Mouse (Mus musculus) kidney, adult 11 months (tissue): ENCODE results near the gene Bend5.

Source experiments
- DNase-seq: peaks from one replicate; pipeline ENCODE4 v3.0.0; 2022

The Bend5 gene

DNA sequence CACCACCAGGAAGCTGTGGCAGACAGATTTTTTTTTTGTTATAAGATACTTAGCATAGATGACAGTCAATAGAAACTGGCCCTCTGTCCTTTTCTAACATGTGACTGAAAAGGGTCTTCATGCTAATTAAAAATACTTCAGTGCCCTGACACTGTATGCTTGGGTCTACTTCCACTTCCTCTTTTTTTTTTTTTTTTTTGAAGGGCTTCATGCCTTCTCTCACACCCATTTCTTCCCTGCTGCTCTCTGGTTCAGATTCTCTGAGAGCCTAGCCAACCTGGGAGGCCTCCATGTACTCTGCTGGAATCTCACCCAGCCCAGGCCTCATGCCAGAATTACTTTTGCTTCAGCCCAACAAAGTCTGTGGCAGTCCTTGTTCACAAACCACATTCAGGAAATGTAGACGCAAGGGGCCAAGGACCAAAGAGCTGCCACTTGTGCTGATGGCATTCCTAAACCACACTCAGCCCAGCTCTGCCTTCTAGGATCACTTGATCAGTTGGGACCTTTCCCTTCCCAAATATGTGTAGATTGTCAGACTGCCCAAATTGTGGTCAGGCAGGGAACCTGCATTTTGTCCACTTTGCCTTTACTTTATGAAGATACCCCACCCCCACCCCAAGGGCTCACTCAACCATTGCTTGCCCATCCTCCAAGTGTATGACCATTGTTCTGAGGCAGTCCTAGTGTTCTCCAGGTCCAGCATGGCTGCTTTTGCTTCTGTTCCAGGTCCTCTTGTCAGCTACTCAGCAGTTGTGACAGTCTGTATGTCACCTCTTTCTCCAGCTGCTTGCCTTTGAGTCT lies 27.8 kb downstream of the Bend5 start:
- peak; percentile 18 for DNase-seq

DNA sequence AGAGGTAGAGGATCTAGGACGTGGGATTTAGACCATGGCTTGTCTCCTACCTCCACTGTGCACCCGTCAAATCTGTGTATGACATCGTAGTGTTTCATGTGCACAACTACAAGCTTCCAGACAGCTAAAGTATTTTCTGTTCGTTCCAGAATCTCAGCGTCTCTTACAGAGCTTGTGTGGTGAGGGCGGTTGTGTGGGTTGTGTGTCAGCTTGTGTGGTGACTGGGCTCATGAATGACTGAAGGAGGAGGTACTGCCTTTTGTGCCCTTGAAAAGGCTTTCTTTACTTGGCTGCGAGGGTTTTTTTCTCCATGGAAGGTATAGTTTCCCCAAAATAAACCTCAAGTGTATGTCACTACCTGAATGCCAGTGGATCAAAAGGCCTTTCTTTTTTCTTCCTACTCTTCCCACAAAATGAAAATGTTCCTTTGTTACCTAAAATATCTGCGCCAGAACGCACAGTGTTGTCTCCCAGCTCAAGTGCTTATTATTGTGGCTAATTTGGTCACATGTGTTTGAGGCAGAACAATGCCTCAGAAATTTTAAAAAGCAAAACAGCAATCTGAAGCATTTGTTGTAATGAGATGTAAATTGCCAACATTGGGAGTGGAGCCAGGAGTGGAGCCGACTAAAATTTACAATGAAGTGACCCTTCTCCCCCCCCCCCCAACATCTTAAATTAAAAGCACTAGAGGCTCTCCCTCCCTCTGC lies 29.3 kb downstream of the Bend5 start:
- no peak for DNase-seq

DNA sequence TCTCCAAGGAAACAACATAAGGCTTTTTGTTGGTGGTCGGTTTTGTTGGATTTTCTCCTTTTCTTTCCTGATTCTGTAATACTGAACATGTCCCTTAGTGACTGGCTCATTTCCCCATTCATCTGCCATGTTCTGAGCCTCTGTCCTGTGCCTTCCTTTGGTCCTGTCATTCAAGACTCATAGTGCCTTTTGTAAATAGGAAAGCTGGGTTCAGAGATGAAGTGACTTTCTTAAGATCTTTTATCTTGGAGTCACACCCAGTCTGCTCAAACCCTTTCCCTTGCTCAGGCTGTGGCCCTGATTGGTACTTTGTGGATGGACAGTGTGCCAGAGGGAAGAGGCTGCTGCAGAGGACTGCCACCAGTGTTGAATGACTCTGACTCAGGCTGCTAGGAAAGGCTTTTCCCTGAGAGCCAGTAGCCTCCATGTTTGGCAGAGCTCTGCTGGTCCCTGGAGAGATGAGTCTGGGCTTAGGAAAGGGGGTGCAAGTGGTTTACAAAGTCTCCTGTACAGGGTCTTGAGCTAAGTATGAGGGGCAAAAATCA lies 29.9 kb downstream of the Bend5 start:
- DNase-seq, result no peak

DNA sequence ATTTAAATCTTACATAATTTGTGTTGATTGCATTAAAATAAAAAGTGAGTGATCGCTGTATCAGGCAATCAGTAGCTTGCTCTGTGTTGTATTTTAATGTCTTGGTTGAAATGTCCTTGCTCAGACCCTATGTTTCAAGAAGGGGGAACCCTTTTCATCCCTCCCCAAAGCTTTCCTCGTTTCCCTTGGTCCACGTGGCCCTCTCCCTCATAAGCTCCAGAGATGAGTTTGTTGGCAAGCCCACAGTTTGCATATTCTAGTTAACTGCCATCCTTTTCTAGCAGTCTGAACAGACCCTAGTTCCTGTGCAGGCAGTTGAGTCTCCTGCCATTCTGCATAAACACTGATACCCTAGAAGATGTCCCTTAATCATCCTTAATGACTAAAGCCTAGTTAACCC lies 33.1 kb downstream of the Bend5 start:
- no peak for DNase-seq

DNA sequence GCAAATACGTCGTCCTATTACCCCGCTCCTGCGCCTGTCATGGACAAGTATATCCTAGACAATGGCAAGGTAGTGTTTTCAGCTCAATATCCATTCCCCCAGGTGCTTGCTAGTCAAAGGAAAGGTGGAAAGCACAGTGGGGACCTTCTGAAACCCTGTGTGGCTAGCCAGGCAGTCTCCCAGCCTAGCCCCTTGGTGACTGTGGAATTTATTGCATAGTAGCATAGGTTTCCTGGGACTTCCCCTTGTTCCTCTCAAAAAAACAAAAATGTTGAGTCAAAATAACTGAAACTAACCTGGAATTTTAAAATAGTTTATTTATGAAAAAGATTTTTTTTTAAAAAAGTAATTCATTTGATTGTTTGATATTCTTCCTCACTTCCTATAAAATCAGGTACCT lies 33.8 kb downstream of the Bend5 start:
- no peak for DNase-seq

DNA sequence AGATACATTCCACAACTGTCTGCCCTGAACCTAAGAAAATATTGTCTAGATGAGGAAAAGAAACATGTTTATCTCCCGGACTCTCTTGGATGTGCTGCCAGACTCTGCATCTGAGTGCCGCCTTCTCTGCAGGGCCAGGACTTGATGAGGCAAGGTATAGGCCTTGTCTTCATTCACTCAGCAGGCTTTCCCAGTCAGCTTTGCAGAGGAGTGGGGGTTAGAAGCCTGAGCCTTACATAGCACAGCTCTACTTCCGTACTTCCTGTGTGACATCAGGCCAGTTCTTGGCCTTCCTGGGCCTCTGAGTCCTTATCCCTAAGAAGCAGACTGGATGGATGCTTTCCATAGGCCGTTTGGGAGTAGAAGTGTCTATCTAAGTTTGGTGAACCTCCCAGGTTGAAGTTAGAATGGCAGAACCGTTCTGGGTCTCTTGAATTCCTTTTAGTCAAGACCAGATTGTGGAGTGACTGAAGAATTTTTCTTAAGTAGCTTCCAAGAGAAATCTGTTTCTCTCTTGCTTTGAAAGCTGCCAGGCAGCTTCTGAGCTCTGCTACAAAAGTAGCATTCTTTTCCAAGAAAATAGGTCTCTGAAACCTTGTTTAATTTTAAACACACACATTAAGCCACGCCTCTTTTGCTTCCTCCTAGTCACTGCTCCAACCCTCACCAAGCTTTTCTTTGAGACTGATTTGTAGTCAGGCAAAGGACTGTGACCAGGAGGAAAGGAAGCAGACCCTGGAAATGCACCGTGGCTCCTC lies 34.8 kb downstream of the Bend5 start:
- DNase-seq, result no peak

DNA sequence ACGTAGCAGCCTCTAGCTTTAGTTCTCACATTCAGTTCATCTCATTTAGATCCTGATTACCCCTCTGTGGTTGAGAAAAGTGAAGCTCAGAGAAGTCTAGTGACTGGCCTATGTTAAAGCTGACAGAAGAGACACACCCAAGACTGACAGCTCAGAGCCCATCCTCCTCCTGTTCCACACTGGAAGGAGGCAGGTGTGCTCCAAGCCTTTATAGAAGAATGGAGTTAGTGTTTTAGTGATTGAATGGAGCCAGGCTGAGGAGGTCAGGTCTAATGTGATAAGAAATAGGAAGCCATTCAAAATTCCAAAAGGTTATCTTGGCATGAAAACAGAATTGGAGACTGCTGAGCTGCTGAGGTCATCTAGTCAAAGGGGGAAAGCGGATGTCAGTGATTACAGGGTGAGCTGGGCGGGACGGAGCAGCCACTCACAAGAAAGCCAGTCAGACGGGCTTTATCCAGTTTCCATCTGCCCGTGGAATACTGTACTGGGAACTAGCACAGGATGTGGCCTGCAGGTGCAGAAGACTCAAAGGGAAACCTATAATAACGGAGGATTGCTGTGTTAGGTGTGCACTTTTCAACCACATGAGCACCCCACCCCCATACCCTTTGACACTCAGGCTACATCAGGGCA lies 36.6 kb downstream of the Bend5 start:
- DNase-seq, result no peak

DNA sequence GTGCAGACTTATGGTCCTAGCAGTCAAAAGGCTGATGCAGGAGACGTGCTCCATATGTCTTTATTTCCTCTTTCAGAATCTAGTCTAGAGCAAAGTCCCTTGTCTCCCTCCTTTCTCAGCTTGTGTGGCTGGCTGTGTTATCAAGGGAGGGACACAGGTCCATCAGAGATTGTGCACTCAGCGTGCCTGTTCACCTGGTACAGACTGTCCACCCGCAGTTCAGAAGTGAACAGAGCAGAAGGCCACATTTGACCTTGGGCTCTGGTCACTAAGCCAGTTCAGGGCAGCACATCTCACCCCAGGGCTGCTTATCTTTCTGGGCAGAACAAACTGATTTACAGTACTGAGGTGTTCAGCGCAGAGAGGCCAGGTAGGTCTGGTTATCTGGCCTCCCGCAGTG lies 37.4 kb downstream of the Bend5 start:
- DNase-seq, result no peak

DNA sequence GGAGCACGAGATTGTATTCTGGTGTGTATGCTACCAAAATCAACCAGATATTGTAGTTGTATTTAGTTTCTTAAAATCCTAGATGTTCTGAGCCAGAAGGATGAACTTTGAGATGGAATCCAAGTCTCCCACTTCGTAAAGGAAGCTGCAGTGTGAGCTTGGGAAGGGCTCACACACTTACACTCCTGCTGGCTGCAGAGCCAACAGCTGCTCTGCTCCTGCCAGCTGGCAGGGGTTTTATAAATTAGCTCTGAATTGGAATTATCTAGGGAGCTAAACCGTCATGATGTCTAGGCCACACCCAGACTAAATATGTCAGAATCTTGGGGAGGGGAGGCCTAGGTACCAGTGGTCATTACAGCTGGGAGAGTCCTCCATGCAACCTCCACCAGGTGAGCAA lies 38.5 kb downstream of the Bend5 start:
- no peak for DNase-seq

DNA sequence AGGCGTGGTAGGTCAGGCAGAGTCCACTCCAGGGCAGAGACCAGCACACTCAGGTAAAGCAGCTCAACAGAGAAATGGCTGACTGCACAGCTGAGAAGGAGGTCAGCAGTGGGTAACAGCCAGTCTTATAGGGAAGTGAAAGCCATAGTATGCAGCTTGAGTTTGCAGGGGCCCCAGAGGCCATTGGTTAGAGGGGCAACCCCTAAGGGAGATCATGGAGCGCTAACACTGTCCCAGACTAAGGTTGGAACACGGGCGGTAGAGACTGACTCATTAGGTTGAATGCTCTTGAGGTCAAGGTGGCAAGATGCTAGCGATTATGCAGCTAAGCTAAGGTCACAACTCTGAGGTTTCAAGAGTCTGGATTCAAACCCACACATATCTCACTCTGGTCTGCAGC lies 40.8 kb downstream of the Bend5 start:
- DNase-seq, result no peak

DNA sequence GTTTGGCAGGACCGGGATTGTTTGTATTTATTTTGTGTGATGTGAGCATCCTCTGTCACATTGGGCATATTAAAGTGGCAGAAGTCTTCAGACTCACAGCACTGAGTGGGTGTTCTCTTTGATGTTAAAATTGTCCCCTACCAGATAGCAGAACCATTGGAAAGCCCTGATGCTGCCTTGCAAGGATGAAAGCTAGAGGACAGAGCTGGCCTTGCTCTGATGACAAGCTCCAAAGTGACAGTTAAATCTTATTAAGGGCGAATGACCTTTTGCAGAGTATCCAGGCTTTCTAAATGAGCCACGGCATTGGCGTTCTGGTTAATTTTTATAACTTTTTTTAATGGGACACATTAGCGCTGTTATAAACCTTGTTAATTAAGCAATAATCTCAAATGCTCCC lies 42.8 kb downstream of the Bend5 start:
- no peak for DNase-seq

DNA sequence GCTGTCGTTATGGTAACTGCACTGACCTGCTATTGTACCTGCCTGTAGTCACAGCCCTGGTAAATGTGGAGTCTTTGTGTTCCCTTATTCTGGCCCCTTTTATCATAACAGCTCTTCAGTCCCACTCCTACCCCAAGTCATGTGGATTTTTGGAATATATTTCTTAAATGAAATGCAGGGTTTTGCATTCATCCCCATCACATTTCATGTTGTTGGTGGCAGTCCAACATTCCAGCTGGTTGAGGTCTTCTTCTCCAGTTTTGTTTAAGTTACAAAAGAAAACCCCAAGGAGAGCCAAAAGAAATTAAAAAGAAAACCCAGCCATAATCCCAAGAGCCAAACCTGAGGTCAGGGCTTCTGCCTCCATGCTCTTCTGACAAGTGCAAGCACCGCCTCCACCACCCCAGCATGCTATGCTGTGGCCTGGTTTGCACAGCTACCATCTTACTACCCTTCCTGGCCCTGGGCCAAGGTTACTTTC lies 52.5 kb downstream of the Bend5 start:
- DNase-seq, result no peak

DNA sequence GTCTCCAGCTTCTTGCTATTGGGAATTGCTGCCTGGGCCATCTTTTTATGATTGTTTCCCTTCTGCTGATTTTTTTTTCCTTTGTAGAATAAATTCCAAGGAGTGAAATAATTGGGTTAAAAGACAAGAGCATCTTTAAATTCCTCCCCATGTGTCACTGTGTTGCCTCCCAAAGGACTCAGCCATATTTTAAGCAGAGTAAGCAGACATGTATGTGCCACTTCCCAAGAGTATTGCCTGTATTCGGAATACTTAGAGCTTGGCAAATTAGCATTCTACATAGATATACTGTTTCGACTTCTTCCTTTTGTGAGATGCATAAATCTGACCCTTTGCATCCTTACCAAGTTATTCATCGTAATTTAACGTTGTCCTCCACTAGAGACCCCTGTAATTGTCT lies 53.0 kb downstream of the Bend5 start:
- no peak for DNase-seq

DNA sequence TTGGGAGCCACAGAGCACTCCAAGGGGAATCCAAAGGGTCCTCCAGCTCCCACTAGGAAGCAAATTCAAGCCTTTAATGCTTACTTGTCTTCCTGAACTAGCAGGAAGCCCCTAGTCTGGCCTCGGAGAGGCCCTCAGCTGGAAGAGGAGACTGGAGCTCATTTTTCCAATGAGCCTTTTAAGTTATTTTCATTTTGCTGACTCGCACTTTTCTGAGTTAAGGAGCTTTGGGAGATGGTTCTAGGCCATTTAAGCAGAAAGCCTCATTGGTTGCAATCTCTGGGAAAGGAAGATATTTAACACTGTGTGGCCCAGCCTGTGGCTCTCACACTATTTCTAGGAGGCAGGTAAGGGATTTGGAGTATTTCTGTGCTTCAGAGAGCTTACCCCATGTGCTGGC lies 55.0 kb downstream of the Bend5 start:
- DNase-seq, result no peak

DNA sequence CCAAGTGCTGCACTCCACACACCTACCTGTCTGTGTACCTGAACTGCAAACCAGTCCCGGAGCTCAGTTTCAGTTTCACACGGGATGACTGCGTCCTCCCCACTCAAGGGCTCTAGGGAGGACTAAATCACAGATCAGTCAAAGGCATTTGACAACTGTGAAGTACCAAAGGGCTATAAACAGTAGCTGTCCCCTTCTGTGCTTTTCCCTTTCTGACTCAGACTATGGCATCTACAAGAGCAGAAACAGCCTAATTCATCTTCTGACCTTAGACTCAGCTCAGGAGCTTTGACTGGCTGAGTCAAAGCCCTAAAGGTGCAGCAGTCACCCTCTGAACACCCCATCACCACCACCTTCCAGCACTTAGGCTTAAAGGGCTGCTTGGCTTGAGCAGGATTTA lies 56.9 kb downstream of the Bend5 start:
- no peak for DNase-seq

DNA sequence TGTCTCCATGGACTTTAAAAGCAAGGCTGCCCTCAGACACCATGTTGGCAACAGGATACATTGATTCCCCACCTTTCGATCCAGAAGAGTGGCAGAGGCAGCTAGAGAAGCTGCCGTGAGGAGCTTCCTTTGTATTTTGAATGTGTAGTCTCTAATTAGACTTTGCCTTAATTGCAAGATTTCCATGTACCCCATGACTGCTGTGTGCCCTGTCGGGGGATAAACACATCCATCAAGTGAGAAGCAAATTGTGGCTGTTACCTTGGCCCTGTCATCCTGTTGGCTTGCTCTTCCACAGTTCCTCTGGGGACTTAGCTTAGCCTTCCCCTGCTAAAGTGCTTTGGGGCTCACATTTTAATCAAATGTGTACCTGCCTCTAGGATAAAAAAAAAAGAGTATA lies 57.7 kb downstream of the Bend5 start:
- no peak for DNase-seq

DNA sequence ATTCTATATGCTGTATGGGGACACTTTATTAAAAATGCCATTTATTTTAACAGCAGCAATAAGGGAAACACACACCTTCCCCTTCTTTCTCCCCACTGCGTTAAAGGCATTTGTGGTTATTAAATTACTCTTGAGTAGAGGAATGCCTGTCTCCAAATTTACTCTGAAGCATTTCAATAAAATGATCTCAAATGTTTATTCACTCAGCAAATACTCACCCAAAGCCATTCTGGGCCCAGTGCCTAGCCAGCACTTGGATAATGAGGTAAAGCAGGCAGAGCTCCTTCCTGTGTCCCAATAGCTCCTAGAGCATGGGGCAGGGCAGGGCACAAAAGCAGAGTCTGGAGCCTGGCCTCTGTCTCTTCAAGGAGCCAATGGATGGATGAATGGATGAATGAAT lies 58.2 kb downstream of the Bend5 start:
- DNase-seq, result no peak

DNA sequence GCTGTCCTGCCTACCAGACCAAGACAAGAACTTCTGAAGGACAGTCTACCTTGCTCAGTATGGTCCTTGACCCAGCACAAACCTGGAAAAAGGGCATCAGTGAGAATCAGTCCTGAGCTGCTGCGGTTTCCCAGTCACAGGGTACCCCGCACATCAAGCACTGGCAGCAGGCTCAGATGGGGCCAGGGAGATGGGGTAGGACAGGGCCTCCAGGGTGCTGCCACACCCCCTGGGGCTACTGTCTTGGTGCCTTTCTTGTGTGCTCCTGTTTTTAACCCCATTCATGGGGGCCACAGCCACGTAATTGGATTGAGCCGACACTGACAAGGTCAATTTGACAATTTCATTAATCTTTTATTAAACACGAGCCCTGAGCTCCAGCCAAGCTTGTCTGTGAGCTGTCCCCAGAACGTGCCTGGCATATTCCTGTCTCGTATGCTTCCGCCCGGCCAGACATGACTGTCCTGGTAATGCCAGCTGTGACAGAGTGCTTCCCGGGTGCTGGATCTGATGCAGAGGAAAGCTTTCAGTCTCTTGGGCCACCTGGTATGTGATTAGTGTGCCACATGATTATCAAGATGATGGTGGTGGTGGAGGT lies 60.7 kb downstream of the Bend5 start:
- no peak for DNase-seq

DNA sequence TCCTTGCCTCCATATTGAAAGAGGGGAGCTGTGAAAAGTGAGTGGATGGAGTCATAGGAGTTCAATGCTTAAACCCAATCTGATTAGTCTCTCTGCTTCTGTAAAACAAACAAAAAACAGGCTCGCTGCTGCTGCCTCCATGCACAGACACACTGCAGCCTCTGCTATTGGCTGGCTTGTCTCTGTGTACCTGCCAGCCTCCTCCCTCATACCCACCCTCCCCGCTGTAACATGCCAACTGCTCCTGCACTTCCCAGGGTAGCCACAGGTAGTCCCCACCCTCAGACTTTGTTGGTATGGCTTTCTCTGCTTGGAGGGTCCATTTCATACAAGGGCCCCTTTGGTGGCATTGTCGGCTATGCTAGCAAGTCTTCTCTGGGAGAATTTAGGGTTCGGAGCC lies 62.7 kb downstream of the Bend5 start:
- DNase-seq, result no peak

DNA sequence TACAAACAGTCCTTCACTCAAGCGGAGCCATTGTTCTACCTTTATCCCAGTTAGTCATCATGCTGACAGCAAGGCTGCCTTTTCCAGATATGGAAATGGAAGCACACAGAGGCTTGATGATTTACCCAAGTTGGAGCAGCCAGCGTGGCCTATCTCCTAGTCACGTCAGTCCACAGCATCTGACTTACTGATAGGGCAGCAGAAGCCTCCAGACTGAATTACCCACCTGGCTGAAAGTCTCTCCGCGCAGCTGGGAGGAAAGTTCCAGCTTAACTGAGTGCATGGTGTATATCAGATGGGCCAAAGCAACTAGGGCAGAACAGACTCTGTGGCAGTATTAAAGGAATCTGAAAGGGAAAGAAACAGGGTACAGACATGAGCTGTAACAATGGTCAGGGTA lies 68.7 kb downstream of the Bend5 start:
- DNase-seq, result no peak

DNA sequence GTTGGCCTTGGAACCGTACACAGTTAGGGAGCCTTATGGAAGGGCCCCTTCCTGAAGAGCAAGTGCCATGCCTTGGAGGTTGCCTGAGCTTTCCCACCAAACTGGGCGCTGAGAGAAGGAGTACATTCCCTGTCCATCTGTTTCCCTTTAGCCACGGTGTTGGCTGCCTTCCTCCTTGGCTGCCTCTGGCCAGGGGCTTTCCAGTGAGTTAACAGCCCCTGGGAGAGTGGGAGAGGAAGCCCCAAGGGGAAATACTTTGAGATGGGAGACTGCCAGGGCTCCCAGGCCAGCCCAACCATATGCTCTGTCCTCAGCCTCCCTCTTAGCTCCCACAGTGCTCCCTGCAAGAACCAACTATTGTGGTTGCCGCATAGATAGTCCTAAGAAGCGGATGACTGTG lies 70.4 kb downstream of the Bend5 start:
- DNase-seq, result no peak

DNA sequence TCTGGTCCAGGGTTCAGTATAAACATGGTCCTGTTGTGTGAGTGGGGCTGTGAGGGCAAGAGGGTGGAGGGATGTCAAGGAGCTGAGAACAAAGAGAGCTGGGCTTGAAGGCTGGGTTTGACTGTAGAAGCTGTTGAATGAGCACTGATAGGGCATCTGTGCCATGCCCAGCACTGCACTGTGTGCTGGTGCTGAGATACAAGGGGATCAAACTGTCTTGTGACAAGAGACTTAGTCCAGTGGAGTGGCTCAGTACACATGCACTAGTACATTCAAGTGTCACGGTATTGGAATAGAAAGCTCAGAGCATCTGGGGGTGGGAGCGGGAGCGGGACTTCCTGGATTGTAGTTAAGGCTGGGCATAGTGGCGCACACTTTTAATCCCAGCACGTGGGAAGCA lies 71.4 kb downstream of the Bend5 start:
- no peak for DNase-seq
